Mouse (Mus musculus): ENCODE measurements around the gene Itih1.

DNA sequence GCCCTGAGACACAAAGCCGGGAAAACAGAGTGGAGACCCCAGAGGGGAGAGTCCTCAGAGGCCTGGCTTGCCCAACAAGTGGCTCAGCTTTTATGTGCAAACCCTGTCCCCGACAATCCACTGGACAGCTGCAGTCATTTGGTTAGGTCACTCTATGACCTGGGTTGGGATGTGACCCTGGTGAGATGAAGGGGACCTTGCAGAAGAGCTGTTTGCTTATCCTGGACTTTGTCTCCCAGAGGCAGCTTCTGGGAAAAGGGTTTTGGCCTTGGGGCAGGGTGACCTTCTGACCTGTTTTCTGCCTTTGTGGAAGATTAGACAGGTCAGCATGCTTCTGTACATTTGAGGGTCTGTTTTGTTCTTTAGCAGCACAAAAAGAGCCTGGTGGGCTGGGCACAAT, 1.7 kb upstream of the Itih1 start:
- TF ChIP-seq CTCF (IDR thresholded peaks at IDR 0.05; ENCODE audit: low read depth, low read length) (no peak), EP300 (IDR thresholded peaks at IDR 0.05; ENCODE audit: insufficient read depth, low read depth, low read length) (no peak)

Measured in ES-Bruce4 (cell line).